Mouse (Mus musculus) heart, embryonic 11.5 days (tissue): Measurements from ENCODE around the gene Pigt. TPM values are rescaled to one million over a fixed set of nuclear protein-coding genes. Genes with fewer than 3 reads are reported as not detected.

Experiments
- ATAC-seq: fragments of 200-750 bp; cut with Nextera tagmentation; replicated peaks from 2 replicates; pipeline ENCODE4 v1.8.0; 2017; ENCODE audit warnings: moderate library complexity; ENCODE audit not compliant: insufficient number of reproducible peaks, low FRiP score, low TSS enrichment
- H3K27ac ChIP-seq: fragments of 300-500 bp; sonication (generic); 2 replicates; pipeline ENCODE4 v1.5.1; 2014; ENCODE audit warnings: mild to moderate bottlenecking, low read depth, low read length
- H3K27me3 ChIP-seq: fragments of 300-500 bp; sonication (generic); 2 replicates; pipeline ENCODE4 v1.6.1; 2014; ENCODE audit warnings: mild to moderate bottlenecking, low read length, mixed read lengths; ENCODE audit not compliant: control insufficient read depth, insufficient read depth
- H3K36me3 ChIP-seq: fragments of 300-500 bp; sonication (generic); 2 replicates; pipeline ENCODE4 v1.6.1; 2014; ENCODE audit warnings: mild to moderate bottlenecking, low read length, moderate library complexity, mixed read lengths; ENCODE audit not compliant: control insufficient read depth, insufficient read depth
- H3K4me1 ChIP-seq: fragments of 300-500 bp; sonication (generic); 2 replicates; pipeline ENCODE4 v1.6.1; 2014; ENCODE audit warnings: low read length; ENCODE audit not compliant: control insufficient read depth, insufficient read depth
- H3K4me2 ChIP-seq: fragments of 300-500 bp; sonication (generic); 2 replicates; pipeline ENCODE4 v1.6.1; 2014; ENCODE audit warnings: mild to moderate bottlenecking, moderate library complexity
- H3K4me3 ChIP-seq: fragments of 300-500 bp; sonication (generic); 2 replicates; pipeline ENCODE4 v1.5.1; 2014; ENCODE audit warnings: low read depth, low read length
- H3K9ac ChIP-seq: fragments of 300-500 bp; sonication (generic); 2 replicates; pipeline ENCODE4 v1.6.1; 2014; ENCODE audit warnings: mild to moderate bottlenecking, low read depth, low read length, moderate library complexity
- H3K9me3 ChIP-seq: fragments of 300-500 bp; sonication (generic); replicated peaks from 2 replicates; pipeline ENCODE4 v1.6.1; 2016; ENCODE audit warnings: low read length; ENCODE audit not compliant: control insufficient read depth
- WGBS: fragments of 180-500 bp; shearing (Covaris S2); extraction: QIAGEN DNeasy Blood & Tissue Kit; methylation state at CpG from one replicate; pipeline ENCODE4 v1.1.7; 2014; ENCODE audit not compliant: insufficient replicate concordance; 5-methylcytosine and 5-hydroxymethylcytosine counted together
- polyA plus RNA-seq: library from polyadenylated mRNA; unstranded; fragments of >200 nt; fragmentation: Nextera tagmentation; extraction: Ambion mirVana; gene quantifications from 2 replicates; pipeline ENCODE4 v1.2.1, GENCODE M21; 2014

The Pigt gene
- polyA plus RNA-seq, 1 experiment from 2014 or later: 63.0 TPM

DNA sequence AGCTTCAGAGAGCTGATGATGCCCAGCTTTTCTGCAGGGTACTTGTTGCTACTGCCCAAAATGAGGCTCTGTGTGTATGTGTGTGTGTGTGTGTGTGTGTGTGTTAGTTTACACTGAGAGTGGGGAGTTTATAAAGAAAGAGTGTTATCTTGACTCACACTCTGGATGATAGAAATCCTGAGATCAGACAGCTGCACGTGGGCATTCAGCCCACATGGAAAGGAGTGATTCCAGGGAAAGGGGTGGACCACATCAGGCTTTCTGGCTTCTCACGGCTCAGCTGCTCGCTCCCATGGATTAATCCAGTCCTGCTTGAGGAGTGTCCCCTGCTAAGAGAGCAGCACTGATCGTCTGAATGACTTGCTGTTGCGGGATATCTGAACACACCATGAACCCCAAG, 44.8 kb downstream of the Pigt start:
- H3K27me3 ChIP-seq: no peaks in the 10 kb centered on the region
- no peak for ATAC-seq
- WGBS: 68% methylated on average over 5 of the region's 5 CpGs
- H3K36me3 ChIP-seq: no peaks in the 10 kb centered on the region
- no peaks in the 10 kb centered on the region for H3K9me3 ChIP-seq
- H3K9ac ChIP-seq: no peak overlapping the region
- no peak overlapping the region for H3K4me3 ChIP-seq
- no peaks in the 10 kb centered on the region for H3K4me1 ChIP-seq
- no peak overlapping the region for H3K27ac ChIP-seq
- no peak overlapping the region for H3K4me2 ChIP-seq

DNA sequence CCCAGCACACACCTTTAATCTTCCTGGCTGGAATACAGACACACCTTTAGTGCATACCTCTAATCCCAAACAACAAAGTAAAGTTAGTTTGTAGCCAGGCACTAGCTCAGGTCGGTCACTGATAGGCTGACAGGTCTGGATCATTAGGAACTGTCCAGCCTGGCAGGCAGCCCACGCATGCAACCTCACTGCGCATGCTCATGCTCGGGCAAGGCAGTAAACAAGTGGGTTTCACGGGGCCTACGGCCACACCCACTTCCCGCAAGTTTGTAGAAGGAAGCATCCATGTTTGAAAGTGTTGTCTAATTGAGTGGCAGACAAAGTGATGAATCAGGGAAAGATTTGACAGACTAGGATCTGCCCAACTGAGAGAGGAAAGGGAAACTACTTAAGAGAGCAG, 45.3 kb downstream of the Pigt start:
- H3K4me1 ChIP-seq: no peaks in the 10 kb centered on the region

DNA sequence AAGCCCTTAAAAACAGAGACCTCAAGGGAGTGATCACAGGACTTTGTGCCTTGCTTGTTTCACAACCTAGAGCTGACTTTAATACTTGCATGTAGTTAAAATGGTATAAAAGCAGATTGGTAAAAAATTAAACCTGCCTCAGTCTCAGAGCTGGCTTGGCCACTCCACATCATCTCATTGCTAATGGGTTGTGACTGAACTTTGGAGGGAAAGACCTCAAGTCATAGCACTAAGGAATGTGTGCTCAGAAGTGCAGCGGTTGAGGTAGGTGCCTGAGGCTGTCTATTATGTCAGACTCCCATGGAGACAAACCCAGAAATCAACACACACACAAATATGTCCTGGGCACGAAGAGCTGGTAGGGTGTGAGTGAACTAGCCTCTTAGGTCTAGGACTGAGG, 46.4 kb downstream of the Pigt start:
- Histone ChIP-seq H3K9me3 (no peaks in the 10 kb centered on the region), H3K4me2 (no peak overlapping the region), H3K9ac (no peak overlapping the region), H3K36me3 (no peaks in the 10 kb centered on the region), H3K4me1 (no peaks in the 10 kb centered on the region), H3K27me3 (no peaks in the 10 kb centered on the region), H3K4me3 (no peak overlapping the region), H3K27ac (no peak overlapping the region)
- WGBS: 75% methylated on average over 2 of the region's 2 CpGs
- no peak for ATAC-seq

More for the DNA sequence above, 45.3 kb downstream of the Pigt start:
- H3K27me3 ChIP-seq: no peaks in the 10 kb centered on the region
- H3K9ac ChIP-seq: no peak overlapping the region
- WGBS: 82% methylated on average over 7 of the region's 7 CpGs
- no peak overlapping the region for H3K4me3 ChIP-seq
- ATAC-seq: no peak
- no peak overlapping the region for H3K4me2 ChIP-seq
- no peaks in the 10 kb centered on the region for H3K36me3 ChIP-seq
- no peaks in the 10 kb centered on the region for H3K9me3 ChIP-seq
- H3K27ac ChIP-seq: no peak overlapping the region

DNA sequence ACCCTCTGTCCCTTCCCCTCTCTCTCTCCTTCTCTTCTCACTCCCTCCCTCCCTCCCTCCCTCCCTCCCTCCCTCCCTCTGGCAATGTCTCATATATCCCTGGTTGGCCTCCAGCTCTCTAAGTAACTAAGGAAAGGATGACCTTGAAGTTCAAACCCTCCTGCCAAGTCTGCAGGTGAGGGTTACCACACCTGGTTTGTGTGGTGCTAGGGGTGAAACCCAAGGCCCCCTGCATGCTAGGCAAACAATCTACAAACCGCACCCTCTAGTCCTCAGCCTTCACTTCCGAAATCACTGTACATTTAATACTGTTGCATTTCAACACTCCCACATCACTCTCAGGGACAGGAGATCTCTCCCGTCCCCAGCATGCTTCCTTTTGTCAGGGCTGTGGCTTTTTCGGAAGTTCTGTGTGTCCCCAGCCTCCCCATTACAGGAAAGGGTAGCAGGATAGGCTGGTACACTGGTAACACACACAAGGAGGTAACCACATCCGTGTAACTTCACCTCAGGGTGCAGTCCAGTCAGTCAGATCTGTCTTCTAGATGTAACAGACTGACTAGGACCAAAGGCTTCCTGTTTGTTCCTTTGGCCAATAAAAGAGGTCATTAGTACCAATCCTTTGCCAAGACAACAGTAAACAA, 47.3 kb downstream of the Pigt start:
- H3K9me3 ChIP-seq: no peaks in the 10 kb centered on the region
- H3K4me1 ChIP-seq: no peaks in the 10 kb centered on the region
- WGBS: 44% methylated on average over 5 of the region's 5 CpGs
- no peaks in the 10 kb centered on the region for H3K27me3 ChIP-seq
- H3K4me2 ChIP-seq: no peak overlapping the region
- no peak overlapping the region for H3K4me3 ChIP-seq
- no peak overlapping the region for H3K27ac ChIP-seq
- H3K36me3 ChIP-seq: no peaks in the 10 kb centered on the region
- no peak for ATAC-seq
- H3K9ac ChIP-seq: no peak overlapping the region

DNA sequence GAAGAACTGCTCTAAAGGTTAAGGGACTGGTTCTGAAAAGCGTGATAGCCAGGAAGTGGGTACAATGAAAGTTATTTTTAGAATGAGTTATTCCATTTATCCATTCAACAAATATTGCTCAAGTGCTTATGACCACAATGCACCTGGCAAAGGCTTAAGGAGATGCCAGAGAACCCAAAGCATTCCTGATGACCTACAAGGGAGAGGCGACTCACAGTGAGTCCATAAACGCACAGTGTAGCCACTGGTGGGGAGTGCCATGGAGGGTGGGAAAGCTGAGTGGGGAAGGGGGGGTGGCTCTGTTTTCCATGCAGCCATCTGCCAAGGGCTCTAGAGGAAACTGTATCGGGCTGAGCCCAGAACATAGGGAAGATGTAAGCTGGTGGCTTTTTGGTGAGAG, 52.0 kb downstream of the Pigt start:
- ATAC-seq: no peak
- Histone ChIP-seq H3K27ac (no peak overlapping the region), H3K9ac (no peak overlapping the region), H3K4me2 (no peak overlapping the region), H3K4me1 (no peaks in the 10 kb centered on the region; the same call in 1 of the 2 replicates), H3K9me3 (no peaks in the 10 kb centered on the region), H3K4me3 (no peak overlapping the region), H3K27me3 (no peaks in the 10 kb centered on the region), H3K36me3 (no peaks in the 10 kb centered on the region)
- WGBS: 48% methylated on average over 4 of the region's 4 CpGs

DNA sequence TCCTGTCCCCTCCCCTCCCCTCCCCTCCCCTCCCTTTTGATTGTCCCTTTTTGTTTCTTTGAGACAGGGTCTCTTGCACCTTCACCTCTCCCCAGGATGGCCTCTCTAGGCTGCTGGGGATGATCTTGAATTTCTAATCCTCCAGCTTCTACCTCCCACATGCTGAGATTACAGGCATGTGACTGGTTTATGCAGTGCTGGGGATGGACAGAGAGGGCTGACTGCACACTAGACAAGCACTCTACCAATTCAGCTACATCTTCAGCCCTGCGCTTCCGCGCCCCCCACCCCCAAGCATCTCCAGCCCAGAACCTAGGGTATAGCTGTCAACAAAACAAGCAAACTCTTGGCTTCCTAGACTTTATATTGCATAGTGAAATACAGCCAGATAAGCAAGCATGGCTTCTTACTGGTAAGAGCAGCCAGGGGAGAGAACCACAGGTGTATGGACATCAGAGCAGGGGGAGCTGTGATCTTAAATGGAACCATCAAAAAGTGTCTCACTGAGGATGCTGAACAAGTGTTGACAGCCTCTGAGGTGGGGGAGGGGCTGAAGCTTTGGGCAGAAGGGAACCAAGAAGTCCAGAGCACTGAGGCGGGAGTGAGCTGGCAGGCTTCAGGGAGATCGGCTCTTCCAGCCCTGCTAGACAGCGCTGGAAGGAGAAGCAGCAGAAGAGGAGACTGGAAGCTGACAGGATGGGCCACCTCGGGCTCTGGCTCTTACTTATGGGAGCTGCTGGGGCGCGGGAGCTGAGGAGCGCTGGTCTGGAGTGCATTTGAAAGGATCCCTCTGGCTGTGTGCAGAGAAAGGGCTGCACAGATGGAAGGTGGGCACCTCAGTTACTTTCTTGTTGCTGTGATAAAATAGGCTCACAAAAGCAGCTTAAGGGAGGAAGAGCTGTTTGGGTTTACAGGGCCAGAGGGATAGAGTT, 52.9 kb downstream of the Pigt start:
- ATAC-seq: no peak
- Histone ChIP-seq H3K9ac (0 out of 2 replicates have a peak overlapping the region, but pooled peaks have one; percentile 46), H3K27ac (no peak overlapping the region), H3K27me3 (no peaks in the 10 kb centered on the region), H3K4me3 (no peak overlapping the region), H3K36me3 (no peaks in the 10 kb centered on the region), H3K4me1 (no peaks in the 10 kb centered on the region; the same call in 1 of the 2 replicates), H3K9me3 (no peaks in the 10 kb centered on the region), H3K4me2 (0 out of 2 replicates have a peak overlapping the region, but pooled peaks have one; percentile 16)
- 25% methylated on average over 10 of the region's 10 CpGs for WGBS

DNA sequence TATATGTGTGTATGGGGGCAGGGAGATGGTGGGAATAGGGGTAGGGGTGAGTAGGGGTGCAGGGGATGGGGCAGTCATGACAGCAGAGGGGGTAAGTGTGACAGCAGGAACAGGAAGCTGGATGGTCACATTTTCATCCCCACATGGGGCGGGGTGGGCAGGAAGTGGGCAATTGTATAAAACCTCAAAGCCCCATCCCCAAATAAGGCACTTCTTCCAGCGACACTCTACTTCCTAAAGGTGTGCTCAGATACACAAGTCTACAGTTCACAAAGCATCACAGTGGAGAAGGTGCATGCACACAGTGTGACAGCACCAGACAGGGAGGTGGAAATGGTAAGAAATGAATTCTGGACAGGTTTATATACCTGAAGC, 53.6 kb downstream of the Pigt start:
- ATAC-seq: no peak
- WGBS: 62% methylated on average over 2 of the region's 2 CpGs

DNA sequence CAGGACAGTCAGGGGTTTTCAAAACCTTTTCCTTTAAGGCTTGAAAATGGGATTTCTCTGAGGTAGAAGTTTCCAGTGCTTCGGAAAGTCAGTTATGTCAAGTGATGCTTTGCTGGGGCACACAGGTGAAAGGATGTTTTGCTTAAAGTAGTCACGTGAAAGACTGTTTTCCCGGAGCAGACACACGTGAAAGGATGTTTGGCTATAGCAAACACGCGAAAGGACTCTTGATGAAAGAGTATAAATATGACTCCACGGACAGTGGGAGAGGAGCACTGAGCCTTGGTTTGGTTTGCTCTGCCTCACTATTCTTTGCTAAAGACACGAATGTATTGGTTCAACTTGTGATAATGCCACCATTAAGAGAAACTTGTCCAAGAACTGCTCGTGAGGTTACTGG, 54.2 kb downstream of the Pigt start:
- ATAC-seq: no peak
- H3K9me3 ChIP-seq: no peaks in the 10 kb centered on the region
- no peak overlapping the region for H3K27ac ChIP-seq
- no peaks in the 10 kb centered on the region for H3K36me3 ChIP-seq
- no peaks in the 10 kb centered on the region; the same call in 1 of the 2 replicates for H3K4me1 ChIP-seq
- no peak overlapping the region for H3K4me3 ChIP-seq
- H3K27me3 ChIP-seq: no peaks in the 10 kb centered on the region; the same call in 1 of the 2 replicates
- H3K9ac ChIP-seq: no peak overlapping the region
- 81% methylated on average over 9 of the region's 9 CpGs for WGBS
- H3K4me2 ChIP-seq: no peak overlapping the region

More for the DNA sequence above, 53.6 kb downstream of the Pigt start:
- no peaks in the 10 kb centered on the region for H3K27me3 ChIP-seq
- no peak overlapping the region for H3K27ac ChIP-seq
- H3K4me2 ChIP-seq: no peak overlapping the region
- no peaks in the 10 kb centered on the region; the same call in 1 of the 2 replicates for H3K4me1 ChIP-seq
- H3K9ac ChIP-seq: no peak overlapping the region
- H3K36me3 ChIP-seq: no peaks in the 10 kb centered on the region
- H3K4me3 ChIP-seq: no peak overlapping the region
- H3K9me3 ChIP-seq: no peaks in the 10 kb centered on the region
